Mouse (Mus musculus): Measurements from ENCODE around the gene Dop1b.
A peak's percentile ranks its signal among the peaks of the same experiment; 100 is the strongest.

- TF ChIP-seq TCF12 (IDR thresholded peaks at IDR 0.05; ENCODE audit: insufficient read depth, poor library complexity, severe bottlenecking) (no peak), POLR2A (IDR thresholded peaks at IDR 0.05; ENCODE audit: insufficient read length, low read depth) (no peak), USF1 (IDR thresholded peaks at IDR 0.05; ENCODE audit: low read depth) (no peak), TCF3 (IDR thresholded peaks at IDR 0.05; ENCODE audit: insufficient read length, low read depth) (no peak), MYOG (IDR thresholded peaks at IDR 0.05; ENCODE audit: control insufficient read depth in 1 of 3, insufficient read depth in 1 of 3, insufficient read length in 2 of 3, low read depth in 2 of 3) (peak in 1 of 3 experiments; percentile 10), CEBPB (IDR thresholded peaks at IDR 0.05; ENCODE audit: insufficient read depth, poor library complexity, severe bottlenecking) (no peak), E2F4 (IDR thresholded peaks at IDR 0.05; ENCODE audit: insufficient read depth) (no peak), POLR2AphosphoS2 (IDR thresholded peaks at IDR 0.05; ENCODE audit: insufficient read length, low read depth) (no peak), SRF (IDR thresholded peaks at IDR 0.05; ENCODE audit: control insufficient read depth, insufficient read length, low read depth) (no peak)
Observed at GRCm38 (mm10) chr16:93744804-93745340, 33.2 kb downstream of the Dop1b start.

Measured in myocyte (in vitro differentiated cells).